Mouse (Mus musculus) stomach, postnatal 0 days (tissue): ENCODE results near the gene Chst11.

ENCODE experiments used
- CTCF ChIP-seq: IDR thresholded peaks from 2 replicates; pipeline ENCODE4 v1.5.1; 2016; ENCODE audit warnings: antibody characterized with exemption, low read depth, mild to moderate bottlenecking, moderate library complexity
- EP300 ChIP-seq: optimal IDR thresholded peaks from 2 replicates; pipeline ENCODE3; 2016; ENCODE audit warnings: antibody characterized with exemption

- TF ChIP-seq CTCF (peak; percentile 47), EP300 (no peak)
Measured at GRCm38 (mm10) chr10:82985700-82986131, 418 bp downstream of the Chst11 start.
